Mouse (Mus musculus) neural tube, embryonic 12.5 days (tissue): Measurements from ENCODE around the gene Gpr150. TPM values are rescaled to one million over a fixed set of nuclear protein-coding genes. Genes with fewer than 3 reads are reported as not detected.

Source experiments
- polyA plus RNA-seq: library from polyadenylated mRNA; unstranded; fragments of >200 nt; fragmentation: Nextera tagmentation; extraction: Ambion mirVana; gene quantifications from 2 replicates; pipeline ENCODE4 v1.2.1, GENCODE M21; 2016

Gpr150 gene
- polyA plus RNA-seq, 1 experiment from 2014 or later = 0.91 TPM

Other genes starting within 250 kb of the Gpr150 start
- gene Glrx, start 217.1 kb downstream of the Gpr150 start, polyA plus RNA-seq = 34.9 and 38.6 TPM in 2 replicates
- gene Rhobtb3, start 113.1 kb downstream of the Gpr150 start, polyA plus RNA-seq = 45.0 and 45.9 TPM in 2 replicates
- 0.75 and 1.2 TPM in 2 replicates for gene Spata9, start 89.8 kb downstream of the Gpr150 start, polyA plus RNA-seq
- 16.4 and 20.1 TPM in 2 replicates for gene Rfesd, start 38.3 kb downstream of the Gpr150 start, polyA plus RNA-seq
- gene Arsk, start 41.7 kb upstream of the Gpr150 start, polyA plus RNA-seq = 4.2 and 5.0 TPM in 2 replicates
- gene Ttc37, start 41.7 kb upstream of the Gpr150 start, polyA plus RNA-seq = 13.1 and 13.8 TPM in 2 replicates
- gene Fam81b, start 248.1 kb upstream of the Gpr150 start, polyA plus RNA-seq = not detected in 2 replicates